Comparison of ENCODE assay signal across 13 mouse cellular contexts in the genomic region with DNA sequence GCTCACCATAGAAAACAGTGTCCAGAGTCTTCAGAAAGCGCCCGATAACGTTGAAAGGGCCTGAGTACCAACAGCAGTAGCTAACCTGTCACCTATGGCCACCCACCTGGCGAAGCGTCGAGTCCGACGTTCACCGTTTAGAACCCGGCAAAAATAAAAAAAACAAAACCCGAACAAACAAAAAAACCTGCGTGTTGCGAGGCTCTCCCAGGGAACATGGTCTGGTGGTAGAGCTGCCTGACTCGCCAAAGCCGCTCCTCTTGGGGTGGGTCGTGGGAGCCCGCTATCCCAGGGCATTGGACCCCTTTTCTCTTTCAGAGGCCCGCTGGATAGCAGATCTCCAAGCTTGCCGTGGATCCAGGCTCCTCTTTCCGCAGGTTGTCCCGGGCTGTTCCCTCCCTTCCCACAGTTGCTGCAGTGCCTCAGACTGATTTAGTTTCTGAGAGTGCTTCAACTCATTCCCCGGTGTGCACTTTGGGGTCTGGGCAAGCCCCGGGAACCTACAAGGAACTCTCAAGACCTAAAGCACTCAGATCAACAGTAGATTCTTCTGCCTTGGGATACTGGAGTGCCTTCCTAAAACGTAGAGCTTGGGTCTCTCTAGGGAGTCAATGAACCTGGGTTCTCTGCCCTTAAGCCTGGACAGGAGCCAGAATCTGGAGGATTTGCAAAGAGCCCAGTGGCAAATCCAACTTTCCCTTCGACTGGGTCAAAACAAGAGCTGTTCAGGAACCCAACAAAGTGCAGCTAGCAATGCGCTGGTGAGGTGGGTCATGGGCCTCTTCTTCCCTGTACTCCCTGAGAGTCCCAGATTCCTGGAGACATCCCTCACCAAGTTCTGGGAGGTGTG. TPM values are rescaled to one million over a fixed set of nuclear protein-coding genes. Genes with fewer than 3 reads are reported as not detected.
A peak's percentile ranks its signal among the peaks of the same experiment; 100 is the strongest.
DNase-seq lines count a peak whose midpoint lies in the region; ATAC-seq lines count a peak whose summit lies in the region.
"Had no signal": no experiment of that assay in that cellular context is flagged by ENCODE, and none has a peak within 500 bp of the region (broad histone marks: within the 10 kb centered on the region; RNA-seq: fewer than 3 reads in every experiment).

No protein-coding gene starts in this region.

- peak overlapping the region; percentile 30; the same call in 1 of the 2 replicates for H3K4me2 ChIP-seq in heart, embryonic 15.5 days
- H3K4me2 ChIP-seq in hindbrain, embryonic 12.5 days (replicated peaks) = peak overlapping the region; percentile 30
- peak overlapping the region; percentile 36 for H3K4me2 ChIP-seq in midbrain, embryonic 12.5 days (replicated peaks)
- H3K4me2 ChIP-seq: neural tube, embryonic 13.5 days had no signal

- intact Hi-C loops in heart, postnatal 25 days (cut with DNase I) = no loop called here

- no peak overlapping the region for H3K9ac ChIP-seq in heart, embryonic 15.5 days
- no peak overlapping the region for H3K9ac ChIP-seq in hindbrain, embryonic 12.5 days
- no peak overlapping the region for H3K9ac ChIP-seq in midbrain, embryonic 12.5 days (replicated peaks)
- H3K9ac ChIP-seq: neural tube, embryonic 13.5 days had no signal

- H3K36me3 ChIP-seq in heart, embryonic 15.5 days = no peaks in the 10 kb centered on the region
- H3K36me3 ChIP-seq in hindbrain, embryonic 12.5 days = no peaks in the 10 kb centered on the region
- no peaks in the 10 kb centered on the region for H3K36me3 ChIP-seq in midbrain, embryonic 12.5 days
- H3K36me3 ChIP-seq: neural tube, embryonic 13.5 days had no signal

- H3K4me3 ChIP-seq in heart, embryonic 15.5 days = peak overlapping the region; percentile 7
- H3K4me3 ChIP-seq in hindbrain, embryonic 12.5 days = peak overlapping the region; percentile 17; the same call in 1 of the 2 replicates
- peak overlapping the region; percentile 24 for H3K4me3 ChIP-seq in midbrain, embryonic 12.5 days
- H3K4me3 ChIP-seq: gastrocnemius, adult 2 months; neural tube, embryonic 13.5 days had no signal

- no peak for ATAC-seq in heart, embryonic 15.5 days (replicated peaks; ENCODE audit: insufficient number of reproducible peaks, insufficient read depth, low FRiP score, low read depth)
- ATAC-seq in hindbrain, embryonic 12.5 days (ENCODE audit: low FRiP score) = no peak
- no peak for ATAC-seq in midbrain, embryonic 12.5 days (ENCODE audit: low FRiP score, low read depth)
- ATAC-seq in megakaryocyte progenitor cell, adult 5-6 weeks (replicated peaks; ENCODE audit: poor library complexity) = no peak
- ATAC-seq: lung, postnatal 0 days had no signal

- no peaks in the 10 kb centered on the region for H3K9me3 ChIP-seq in heart, embryonic 15.5 days (replicated peaks)
- no peaks in the 10 kb centered on the region for H3K9me3 ChIP-seq in hindbrain, embryonic 12.5 days (replicated peaks)
- no peaks in the 10 kb centered on the region for H3K9me3 ChIP-seq in midbrain, embryonic 12.5 days
- H3K9me3 ChIP-seq: neural tube, embryonic 13.5 days had no signal

- peaks cover 93% of the 10 kb centered on the region for H3K27me3 ChIP-seq in heart, embryonic 15.5 days
- H3K27me3 ChIP-seq in hindbrain, embryonic 12.5 days = peaks cover 93% of the 10 kb centered on the region
- H3K27me3 ChIP-seq in midbrain, embryonic 12.5 days = peaks cover 90% of the 10 kb centered on the region

- no peak overlapping the region for H3K27ac ChIP-seq in heart, embryonic 15.5 days
- H3K27ac ChIP-seq in hindbrain, embryonic 12.5 days = no peak overlapping the region
- H3K27ac ChIP-seq in midbrain, embryonic 12.5 days (replicated peaks) = no peak overlapping the region
- H3K27ac ChIP-seq: gastrocnemius, adult 2 months; neural tube, embryonic 13.5 days had no signal

- WGBS in heart, embryonic 15.5 days = 3% methylated on average over 26 of the region's 26 CpGs
- WGBS in hindbrain, embryonic 12.5 days = 4% methylated on average over 26 of the region's 26 CpGs
- 3% methylated on average over 26 of the region's 26 CpGs for WGBS in midbrain, embryonic 12.5 days

- DNase-seq in heart, postnatal 25 days (ENCODE audit: low spot score) = no peak
- peak; percentile 61 for DNase-seq in adipocyte (ENCODE audit: low spot score)
- DNase-seq in urinary bladder, adult 2 months (ENCODE audit: low spot score) = no peak
- DNase-seq: adrenal gland, adult 8-10 months; cerebellum, postnatal 14 days; gastrocnemius, adult 2 months had no signal

- H3K4me1 ChIP-seq in heart, embryonic 15.5 days (replicated peaks) = peaks cover 29% of the 10 kb centered on the region
- peaks cover 24% of the 10 kb centered on the region for H3K4me1 ChIP-seq in hindbrain, embryonic 12.5 days
- H3K4me1 ChIP-seq in midbrain, embryonic 12.5 days = peaks cover 22% of the 10 kb centered on the region

RNA-seq across cellular contexts. Expression of a gene that starts 3.3 kb away (rescaled TPM):
- polyA plus RNA-seq in heart, embryonic 15.5 days (2015; fragmentation: Nextera tagmentation; extraction: Ambion mirVana) = not detected in 2 replicates
- total RNA-seq in heart, postnatal 25 days (2021) = not detected
- polyA plus RNA-seq in hindbrain, embryonic 12.5 days (2016; fragmentation: Nextera tagmentation; extraction: Ambion mirVana) = 0.77 and 0.93 TPM in 2 replicates
- 2.2 and 3.3 TPM in 2 replicates for polyA plus RNA-seq in midbrain, embryonic 12.5 days (2016; fragmentation: Nextera tagmentation; extraction: Ambion mirVana)
- not detected in 2 replicates for total RNA-seq in megakaryocyte progenitor cell, adult 5-6 weeks (2015)
- total RNA-seq in megakaryocyte progenitor cell, adult 5-6 weeks (2017) = not detected in 2 replicates
- 0.04 TPM in 1 of 2 replicates, not detected in the other for polyA plus RNA-seq in urinary bladder, adult 2 months (2012; rRNA removed)
- total RNA-seq: adrenal gland, adult 8-10 months; gastrocnemius, adult 2 months had no signal
- polyA plus RNA-seq: lung, postnatal 0 days; small intestine, adult 2 months had no signal

RNA-seq across cellular contexts. Expression of a gene that starts 20.5 kb away (rescaled TPM):
- polyA plus RNA-seq in heart, embryonic 15.5 days (2015; fragmentation: Nextera tagmentation; extraction: Ambion mirVana) = 18.6 and 25.8 TPM in 2 replicates
- 10 to 100 TPM; 14.7 TPM for total RNA-seq in heart, postnatal 25 days (2021)
- polyA plus RNA-seq in hindbrain, embryonic 12.5 days (2016; fragmentation: Nextera tagmentation; extraction: Ambion mirVana) = 54.3 and 62.6 TPM in 2 replicates
- 48.9 and 49.9 TPM in 2 replicates for polyA plus RNA-seq in midbrain, embryonic 12.5 days (2016; fragmentation: Nextera tagmentation; extraction: Ambion mirVana)
- 8.9 and 9.6 TPM in 2 replicates for total RNA-seq in megakaryocyte progenitor cell, adult 5-6 weeks (2015)
- total RNA-seq in megakaryocyte progenitor cell, adult 5-6 weeks (2017) = 8.2 and 8.5 TPM in 2 replicates
- 26.1 and 27.2 TPM in 2 replicates for polyA plus RNA-seq in urinary bladder, adult 2 months (2012; rRNA removed)

RNA-seq across cellular contexts. Expression of a gene that starts 20.6 kb away (rescaled TPM):
- 20.2 and 21.9 TPM in 2 replicates for polyA plus RNA-seq in heart, embryonic 15.5 days (2015; fragmentation: Nextera tagmentation; extraction: Ambion mirVana)
- 10 to 100 TPM; 29.6 to 33.5 TPM for total RNA-seq in heart, postnatal 25 days (2021)
- polyA plus RNA-seq in hindbrain, embryonic 12.5 days (2016; fragmentation: Nextera tagmentation; extraction: Ambion mirVana) = 35.3 and 38.6 TPM in 2 replicates
- 32.9 and 35.0 TPM in 2 replicates for polyA plus RNA-seq in midbrain, embryonic 12.5 days (2016; fragmentation: Nextera tagmentation; extraction: Ambion mirVana)
- total RNA-seq in megakaryocyte progenitor cell, adult 5-6 weeks (2015) = 11.6 and 14.3 TPM in 2 replicates
- total RNA-seq in megakaryocyte progenitor cell, adult 5-6 weeks (2017) = 12.5 and 19.1 TPM in 2 replicates
- 20.6 and 24.4 TPM in 2 replicates for polyA plus RNA-seq in urinary bladder, adult 2 months (2012; rRNA removed)

RNA-seq across cellular contexts. Expression of a gene that starts 55.3 kb away (rescaled TPM):
- 358 and 375 TPM in 2 replicates for polyA plus RNA-seq in heart, embryonic 15.5 days (2015; fragmentation: Nextera tagmentation; extraction: Ambion mirVana)
- 100 to 1,000 TPM; 118 to 126 TPM for total RNA-seq in heart, postnatal 25 days (2021)
- polyA plus RNA-seq in hindbrain, embryonic 12.5 days (2016; fragmentation: Nextera tagmentation; extraction: Ambion mirVana) = 393 and 431 TPM in 2 replicates
- polyA plus RNA-seq in midbrain, embryonic 12.5 days (2016; fragmentation: Nextera tagmentation; extraction: Ambion mirVana) = 435 and 444 TPM in 2 replicates
- 240 and 298 TPM in 2 replicates for total RNA-seq in megakaryocyte progenitor cell, adult 5-6 weeks (2015)
- 112 and 159 TPM in 2 replicates for total RNA-seq in megakaryocyte progenitor cell, adult 5-6 weeks (2017)
- 174 and 200 TPM in 2 replicates for polyA plus RNA-seq in urinary bladder, adult 2 months (2012; rRNA removed)
